Mouse (Mus musculus): ENCODE data around the gene Mcf2l.

Mcf2l gene

DNA sequence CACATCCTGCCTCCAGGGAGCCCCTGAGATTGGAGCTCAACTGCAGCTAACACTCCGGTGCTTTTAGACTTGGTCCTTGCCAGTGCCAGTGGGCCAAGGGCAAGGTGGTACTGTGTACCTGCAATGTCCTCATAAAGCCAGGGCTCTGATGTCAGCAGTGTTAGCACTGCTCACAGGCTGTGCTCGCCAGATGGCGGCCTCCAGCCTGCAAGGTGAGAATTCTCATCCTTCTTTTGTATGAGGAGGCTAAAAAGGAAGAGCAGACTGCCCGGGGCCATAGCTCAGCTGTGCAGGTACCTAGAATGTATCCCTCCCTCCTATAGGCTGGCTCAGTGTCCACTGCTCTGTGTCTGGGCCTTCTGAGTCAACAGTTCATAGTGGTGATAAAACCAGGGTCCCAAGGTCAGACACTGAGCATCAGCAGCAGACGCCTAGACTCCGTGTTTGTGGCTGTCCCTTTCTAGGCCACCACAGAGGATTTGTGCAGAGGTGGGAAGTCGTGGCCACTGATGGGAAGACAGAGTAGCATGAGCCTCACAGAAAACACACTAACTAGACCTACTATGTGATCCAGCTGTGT lies 77.5 kb downstream of the Mcf2l start:
- no peak for DNase-seq (ENCODE audit: low spot score)

DNA sequence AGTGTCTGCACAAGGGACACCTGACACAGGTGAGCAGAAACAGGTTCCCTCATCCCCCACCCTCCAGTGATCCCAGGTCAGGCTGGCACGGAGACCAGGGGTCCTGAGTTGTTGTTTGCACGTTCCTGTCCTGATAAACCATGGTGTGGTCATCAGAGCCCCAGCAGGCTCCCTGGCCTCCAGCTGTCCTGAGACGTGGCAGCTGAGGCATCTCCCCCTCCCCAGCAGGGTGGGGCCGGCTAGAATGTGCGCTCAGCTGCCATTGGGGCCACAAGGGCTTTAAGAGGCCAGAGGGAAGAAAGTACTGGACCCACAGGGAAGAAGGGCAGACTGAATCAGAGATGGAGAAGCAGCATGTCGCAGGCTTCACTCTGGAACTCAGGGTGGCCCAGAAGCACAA lies 79.1 kb downstream of the Mcf2l start:
- DNase-seq (ENCODE audit: low spot score), result no peak

DNA sequence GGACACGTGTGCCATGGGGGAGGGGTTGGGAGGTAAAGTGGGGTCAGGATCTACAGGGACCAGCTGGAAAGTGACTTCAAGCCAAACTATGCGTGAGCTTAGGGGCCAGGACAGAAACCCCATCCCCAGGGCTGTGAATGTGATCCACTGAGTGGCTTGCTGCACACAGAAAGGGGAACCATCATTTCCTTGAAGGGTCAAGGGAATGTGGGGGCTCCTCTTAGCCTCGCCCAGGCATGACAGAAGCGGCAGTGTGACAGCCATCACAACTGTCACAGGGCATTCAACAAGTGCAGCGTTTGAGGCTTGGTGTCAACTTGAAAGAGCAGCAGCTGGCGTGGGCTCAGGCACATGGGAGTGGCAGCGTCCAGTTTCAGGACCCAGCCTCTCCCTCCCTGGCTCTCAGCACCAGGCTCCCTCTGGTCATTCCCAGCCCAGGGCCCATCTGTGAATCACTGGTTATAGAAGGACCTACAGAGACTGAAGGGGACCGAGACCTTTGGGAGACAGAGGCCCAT lies 81.8 kb downstream of the Mcf2l start:
- DNase-seq (ENCODE audit: low spot score), result no peak

DNA sequence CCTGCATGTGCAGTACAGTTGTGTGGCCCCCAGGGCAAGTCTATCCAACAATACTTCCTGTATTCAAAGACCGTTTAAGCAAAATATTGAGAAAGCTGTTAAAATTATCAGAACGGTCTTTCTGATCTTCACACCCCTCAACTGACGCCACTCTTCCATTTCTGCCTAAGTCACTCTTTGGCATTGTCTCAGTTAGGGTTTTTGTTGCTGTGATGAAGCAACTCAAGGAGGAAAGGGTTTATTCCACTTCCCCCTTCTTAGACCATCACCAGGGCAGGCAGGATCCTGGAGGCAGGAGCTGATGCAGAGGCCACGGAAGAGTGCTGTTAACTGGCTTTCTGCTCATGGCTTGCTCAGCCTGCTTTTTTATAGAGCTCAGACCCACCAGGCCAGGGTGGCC lies 82.3 kb downstream of the Mcf2l start:
- DNase-seq (ENCODE audit: low spot score), result no peak

DNA sequence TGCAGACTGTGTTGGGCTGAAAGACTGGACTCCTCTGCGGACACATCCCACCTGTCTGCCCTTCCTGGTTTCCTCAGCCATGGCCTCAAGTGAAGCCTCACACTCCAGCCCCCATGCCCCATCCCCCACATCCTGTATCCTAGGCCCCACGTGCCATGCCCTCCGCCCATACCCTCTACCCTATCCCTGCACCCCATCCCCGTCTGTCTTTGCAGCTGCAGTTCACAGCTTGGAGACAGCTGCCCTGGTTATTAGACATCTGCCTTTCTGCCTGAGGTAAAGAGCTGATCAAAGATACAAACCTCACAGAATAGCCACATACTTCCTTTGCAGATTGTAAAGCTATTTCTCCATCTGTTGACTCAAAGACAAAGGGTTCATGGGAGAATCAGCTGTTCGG lies 83.3 kb downstream of the Mcf2l start:
- DNase-seq (ENCODE audit: low spot score), result no peak

DNA sequence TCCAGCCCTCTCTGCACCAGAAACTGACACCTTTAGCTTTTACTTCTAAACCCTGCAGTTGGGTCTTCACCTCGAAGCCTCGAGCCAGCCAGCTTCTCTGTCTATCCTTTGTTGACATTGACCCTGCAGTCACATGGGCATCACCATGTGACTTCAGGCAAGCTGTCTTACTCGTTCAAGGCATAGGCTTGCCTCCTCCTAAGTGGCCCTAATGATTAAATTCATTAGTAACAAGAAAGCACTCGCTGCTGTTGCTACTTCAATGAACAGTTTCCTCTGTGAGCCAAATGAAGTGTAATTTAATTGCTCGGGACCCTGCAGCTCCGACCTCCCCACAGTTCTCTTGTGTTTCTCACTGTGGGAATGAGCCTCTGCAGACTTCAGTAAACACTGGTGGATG lies 83.8 kb downstream of the Mcf2l start:
- no peak for DNase-seq (ENCODE audit: low spot score)

DNA sequence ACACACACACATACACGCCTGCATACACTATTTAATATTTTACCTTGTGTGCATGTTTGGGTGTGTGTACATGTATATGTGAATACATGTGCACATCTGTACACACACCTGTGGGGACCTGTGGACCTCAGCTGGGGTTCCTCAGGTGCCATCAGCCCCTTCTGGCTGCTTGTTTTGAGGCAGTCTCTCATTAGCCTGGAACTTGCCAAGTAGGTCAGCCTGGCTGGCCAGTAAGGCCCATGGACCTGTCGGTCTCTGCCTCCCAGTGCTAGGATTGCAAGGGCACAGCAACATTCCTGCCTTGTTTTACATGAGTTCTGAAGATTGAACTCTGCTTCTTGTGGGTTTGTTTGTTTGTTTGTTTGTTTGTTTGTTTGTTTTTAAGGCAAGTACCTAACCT lies 87.0 kb downstream of the Mcf2l start:
- no peak for DNase-seq (ENCODE audit: low spot score)

DNA sequence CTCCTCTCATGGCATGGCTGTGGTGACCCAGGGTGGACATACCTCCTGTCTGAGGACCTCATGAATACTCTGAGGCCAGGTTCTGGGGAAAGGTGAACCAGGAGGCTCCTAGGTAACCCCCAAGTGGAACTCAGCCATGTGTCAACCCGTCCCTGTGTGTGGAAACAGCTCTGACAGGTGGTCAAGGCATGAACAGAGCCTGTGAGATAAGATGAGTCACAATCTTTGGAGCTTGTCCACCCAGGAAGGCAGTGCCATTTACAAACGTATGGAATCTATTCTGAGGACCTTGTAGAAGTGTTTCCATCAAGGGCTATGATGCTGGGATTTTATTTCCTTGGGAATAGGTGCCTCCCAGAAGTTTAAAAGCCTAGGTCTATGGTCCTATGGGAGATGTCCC lies 87.6 kb downstream of the Mcf2l start:
- no peak for DNase-seq (ENCODE audit: low spot score)

DNA sequence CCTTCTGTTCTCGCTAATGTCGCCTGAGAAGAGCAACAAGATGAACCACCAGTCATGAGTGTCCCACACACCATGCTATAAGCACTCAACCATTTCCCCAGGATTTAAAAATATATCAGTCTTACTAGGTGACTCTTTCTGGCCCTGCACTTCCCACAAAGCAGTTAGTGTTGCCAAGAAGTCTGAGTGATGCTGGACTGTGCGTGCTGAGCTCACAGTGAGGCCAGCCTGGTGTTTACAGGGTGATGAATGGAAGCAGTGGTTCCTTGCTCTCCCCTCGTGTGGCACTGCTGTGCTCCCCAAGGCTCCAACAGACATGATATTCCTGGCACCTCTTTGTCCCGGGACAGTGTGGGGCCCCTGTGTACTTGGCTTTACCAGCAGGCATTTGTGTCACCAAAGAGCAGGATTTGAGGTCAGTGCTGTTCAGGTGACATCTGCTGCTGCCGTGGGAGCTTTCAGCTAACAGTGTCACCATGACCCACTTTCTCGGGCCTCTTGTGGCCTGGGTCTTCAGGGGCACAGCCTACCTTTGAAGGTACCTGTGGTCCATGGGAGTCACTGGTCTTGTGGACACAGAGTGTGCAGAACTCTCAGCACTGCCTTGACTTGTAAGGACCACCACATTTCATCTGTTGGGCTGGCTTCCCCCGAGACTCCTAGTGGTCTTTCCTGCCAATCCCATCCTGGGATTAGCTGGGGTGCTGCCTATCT lies 88.4 kb downstream of the Mcf2l start:
- DNase-seq (ENCODE audit: low spot score), result no peak

DNA sequence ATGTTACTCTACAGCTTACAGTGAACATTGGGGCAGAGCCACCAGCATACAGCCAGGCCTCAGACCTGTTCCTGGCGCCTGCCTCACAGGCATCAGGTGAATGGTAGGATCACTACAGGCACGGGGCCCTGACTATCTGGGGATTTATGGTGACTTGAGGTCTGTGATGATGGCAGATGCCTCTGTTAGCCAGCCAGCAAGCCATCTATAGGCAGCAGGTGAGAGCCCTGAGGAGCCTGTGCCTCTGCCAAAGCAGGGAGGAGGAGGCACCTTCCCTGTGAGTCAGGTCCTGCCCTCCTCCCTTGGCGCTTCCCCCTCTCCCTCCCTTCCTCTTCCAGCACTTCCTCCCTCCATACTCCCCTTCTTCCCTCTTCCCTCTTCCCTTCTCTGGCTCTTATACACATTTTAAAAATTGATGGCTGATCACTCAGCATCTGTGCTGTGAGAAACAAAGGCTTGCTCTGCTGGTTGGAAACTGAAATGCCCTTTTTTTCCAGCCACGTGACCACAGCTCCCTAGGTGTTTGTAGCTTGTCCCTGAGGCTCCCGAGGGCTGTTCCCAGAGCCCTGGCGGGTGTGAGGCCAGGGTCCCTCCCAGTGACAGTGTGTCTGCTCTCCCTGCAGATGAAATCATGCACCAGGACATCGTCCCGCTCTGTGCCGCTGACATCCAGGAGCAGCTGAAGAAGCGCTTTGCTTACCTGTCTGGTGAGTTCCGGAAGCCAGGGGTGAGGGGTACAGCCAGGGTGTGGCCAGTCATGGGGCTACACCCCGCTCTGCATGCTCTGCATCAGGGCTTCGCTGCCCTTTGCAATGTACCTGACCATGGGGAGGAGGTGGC lies 89.2 kb downstream of the Mcf2l start:
- DNase-seq (ENCODE audit: low spot score), result no peak

DNA sequence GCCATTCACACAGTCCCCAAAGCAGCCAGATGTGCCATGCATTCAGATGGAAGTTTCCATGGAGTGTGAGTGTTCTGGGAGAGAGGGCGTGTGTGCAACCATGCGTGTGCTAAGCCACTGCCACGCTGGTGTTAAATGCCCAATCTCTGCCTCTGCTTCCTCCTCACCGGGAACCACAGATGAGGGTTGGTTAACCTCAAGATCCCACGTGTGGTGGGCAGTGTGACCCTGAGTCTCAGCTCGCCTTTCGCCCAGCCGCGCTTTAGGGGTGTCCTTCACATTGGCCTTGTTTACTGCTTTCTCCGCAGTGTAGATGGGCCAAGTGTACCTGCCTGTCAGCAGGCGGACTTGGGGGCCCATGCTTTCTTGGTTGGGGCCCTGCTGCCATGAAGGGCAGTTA lies 102.7 kb downstream of the Mcf2l start:
- no peak for DNase-seq (ENCODE audit: low spot score)

DNA sequence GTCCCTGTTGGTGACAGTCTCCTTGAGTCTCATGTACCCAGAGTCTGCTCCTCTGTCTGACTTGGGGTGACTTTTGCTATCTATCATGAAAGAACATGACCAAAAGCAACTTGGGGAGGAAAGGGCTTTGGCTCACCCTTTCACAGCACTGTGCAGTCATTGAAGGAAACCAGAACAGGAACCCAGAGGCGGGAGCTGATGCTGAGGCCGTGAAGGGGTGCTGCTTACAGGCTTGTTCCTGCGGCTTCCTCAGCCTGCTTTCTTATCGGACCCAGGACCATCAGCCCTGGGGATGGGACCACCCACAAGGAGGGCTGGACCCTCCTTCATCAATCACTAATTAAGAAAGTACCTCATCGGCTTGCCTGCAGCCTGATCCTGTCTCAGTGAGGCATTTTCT lies 103.1 kb downstream of the Mcf2l start:
- no peak for DNase-seq (ENCODE audit: low spot score)

DNA sequence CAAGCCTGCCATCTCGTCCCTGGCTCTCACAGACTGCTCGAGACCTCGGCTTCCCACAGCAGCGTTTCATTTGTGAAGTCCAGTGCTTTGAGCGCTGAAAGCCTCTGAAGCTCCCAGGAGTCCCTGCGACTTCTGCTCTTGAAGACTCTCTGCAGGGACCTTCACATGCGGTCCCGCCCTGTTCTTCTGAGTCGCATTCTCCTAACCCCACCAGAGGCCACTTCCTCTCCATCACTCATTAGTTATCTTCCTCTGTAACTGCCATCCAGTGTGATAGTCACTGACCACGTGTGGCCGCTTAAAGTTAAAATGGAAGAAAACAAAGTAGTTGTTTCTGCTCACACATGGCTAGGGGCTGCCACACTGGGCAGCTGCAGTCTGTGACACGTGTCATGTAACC lies 103.7 kb downstream of the Mcf2l start:
- DNase-seq (ENCODE audit: low spot score), result no peak

DNA sequence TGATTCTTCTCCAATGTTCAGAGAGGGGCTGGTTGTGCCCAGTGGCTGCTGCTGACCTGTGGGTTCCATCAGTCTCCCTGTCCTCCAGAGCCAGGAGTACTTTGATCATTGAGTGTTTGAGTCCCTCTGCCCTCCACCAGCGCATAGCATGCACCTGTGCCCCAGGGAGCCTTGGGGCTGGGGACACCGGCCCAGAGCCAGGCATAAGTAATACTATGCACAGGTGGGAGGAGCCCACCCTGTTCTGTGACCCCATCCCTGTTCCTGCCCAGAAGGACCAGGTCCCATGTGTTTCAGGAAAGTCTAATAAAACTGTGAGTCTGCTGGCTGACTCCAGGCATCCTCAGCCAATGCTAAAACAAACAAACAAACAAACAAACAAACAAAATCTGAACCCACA lies 104.7 kb downstream of the Mcf2l start:
- no peak for DNase-seq (ENCODE audit: low spot score)

DNA sequence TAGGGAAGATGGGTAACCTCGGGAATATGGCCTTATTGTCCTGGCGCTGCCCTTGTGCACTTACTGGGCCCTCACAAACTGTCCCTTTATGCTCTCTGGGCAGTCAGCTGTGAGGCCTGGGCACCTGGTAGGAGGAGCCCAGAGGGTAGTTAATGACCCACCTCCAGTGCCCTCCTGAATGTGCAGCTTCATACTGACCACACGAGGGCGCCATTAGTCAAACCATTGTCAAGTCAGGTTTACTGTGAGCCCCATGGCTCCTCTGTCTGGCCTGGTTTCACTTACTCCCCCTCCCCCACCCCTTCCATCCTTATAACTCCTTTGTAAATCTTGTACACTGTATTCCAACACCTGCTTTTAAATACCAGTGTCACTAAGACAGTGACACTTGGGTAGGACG lies 105.1 kb downstream of the Mcf2l start:
- peak; percentile 92 for DNase-seq (ENCODE audit: low spot score)

DNA sequence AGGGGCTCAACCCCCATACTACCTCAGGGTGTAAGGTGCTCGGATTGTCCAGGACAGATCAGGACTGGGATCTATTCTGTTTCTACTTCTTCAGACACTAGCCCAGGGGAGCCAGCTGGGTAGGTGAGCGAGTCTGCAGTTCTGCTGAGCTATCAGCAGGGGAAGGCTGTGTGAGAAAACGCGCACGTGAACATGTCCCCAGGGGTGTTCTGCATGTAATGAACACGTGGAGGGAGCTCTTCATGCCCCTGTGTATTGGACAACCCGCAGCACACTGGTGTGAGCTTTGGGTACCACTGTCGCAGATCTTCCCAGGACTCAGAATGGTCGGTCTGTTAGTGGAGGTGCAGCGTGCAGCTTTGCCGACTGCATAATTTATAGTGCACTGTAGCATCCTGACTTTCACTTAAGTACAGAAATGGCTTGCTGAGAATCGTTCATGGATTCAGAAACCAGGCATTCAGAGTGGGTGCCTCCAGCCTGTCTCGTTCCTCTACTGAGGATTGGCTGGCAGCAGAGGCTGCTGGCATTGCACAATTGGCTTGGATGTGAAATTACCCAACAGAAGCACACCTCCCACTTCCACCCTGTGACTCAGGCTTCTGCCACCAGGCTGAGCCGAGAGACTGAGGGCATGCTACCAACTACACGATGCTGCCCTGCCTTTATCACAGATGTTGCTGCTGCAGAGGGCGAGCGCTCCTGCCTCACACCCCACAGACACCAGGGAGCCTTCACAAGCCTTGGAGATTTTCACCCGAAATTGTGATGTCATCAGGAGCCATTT lies 110.3 kb downstream of the Mcf2l start:
- no peak for DNase-seq (ENCODE audit: low spot score)

DNA sequence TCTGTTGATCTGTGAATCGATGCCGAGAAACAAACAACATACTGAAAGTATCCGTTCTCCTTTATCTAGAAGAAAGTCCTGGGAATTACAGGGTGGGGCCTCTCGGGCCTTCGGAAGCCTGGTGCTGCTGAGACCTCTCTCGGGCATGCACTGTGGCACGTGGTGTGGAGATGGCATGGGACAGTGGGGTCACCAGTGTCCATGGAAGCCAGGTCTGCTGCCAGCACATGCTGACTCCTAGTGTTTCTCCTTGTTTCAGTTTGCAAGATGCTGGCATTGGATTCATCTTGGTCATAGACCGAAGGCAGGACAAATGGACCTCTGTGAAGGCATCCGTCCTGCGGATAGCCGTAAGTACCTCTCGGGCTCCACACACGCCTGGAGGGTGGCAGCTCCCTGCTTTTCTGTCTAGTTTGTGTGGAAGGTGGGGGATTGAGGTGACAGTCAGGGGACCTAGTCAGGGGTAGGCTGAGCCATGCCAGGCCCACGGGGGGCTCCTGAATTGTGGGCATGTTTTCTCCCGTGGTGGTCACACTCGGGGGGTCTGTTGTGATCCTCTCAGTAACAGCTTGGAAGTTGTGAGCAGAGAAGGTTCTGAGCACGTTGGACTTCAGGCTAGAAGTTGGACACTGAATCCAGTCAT lies 111.1 kb downstream of the Mcf2l start:
- DNase-seq (ENCODE audit: low spot score), result no peak

DNA sequence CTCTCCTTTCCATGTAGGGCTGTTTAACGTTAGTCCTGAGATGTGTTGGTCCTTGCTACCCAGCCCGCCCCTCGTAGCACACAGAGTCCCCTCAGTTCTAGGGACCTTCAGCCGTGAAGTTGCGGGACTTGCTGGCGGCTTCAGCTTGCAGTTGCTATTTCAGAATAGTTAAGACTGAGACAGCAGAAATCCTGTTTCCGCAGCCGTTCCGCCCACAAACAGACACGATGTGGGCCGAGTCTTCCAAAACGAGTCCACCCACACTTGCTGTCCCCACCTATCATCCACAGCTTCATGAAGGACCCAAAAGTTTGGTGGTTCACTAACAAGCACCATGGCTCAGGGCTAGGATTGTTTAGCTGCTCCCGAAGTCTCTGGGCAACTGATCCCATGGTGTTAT lies 111.7 kb downstream of the Mcf2l start:
- DNase-seq (ENCODE audit: low spot score), result no peak

DNA sequence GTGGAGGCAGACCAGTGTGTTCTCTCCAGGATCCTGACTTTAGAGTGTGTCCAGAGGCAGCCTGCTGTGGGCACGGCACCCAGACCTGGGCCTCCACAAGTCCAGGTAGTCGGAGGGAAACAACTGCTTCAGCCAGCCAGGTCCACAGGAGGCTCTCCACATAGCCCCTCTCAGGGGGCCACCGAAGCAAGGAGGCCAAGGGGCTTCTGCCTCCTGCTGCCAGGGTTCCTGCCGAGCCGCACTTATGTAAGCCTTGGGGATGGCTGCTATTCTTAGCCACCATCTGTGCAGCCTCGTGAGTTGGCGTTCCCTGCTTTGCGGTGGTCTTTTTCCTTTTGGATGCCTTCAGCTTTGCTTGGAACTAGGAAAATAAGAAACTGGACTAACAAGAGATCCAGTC lies 114.0 kb downstream of the Mcf2l start:
- DNase-seq (ENCODE audit: low spot score), result no peak

DNA sequence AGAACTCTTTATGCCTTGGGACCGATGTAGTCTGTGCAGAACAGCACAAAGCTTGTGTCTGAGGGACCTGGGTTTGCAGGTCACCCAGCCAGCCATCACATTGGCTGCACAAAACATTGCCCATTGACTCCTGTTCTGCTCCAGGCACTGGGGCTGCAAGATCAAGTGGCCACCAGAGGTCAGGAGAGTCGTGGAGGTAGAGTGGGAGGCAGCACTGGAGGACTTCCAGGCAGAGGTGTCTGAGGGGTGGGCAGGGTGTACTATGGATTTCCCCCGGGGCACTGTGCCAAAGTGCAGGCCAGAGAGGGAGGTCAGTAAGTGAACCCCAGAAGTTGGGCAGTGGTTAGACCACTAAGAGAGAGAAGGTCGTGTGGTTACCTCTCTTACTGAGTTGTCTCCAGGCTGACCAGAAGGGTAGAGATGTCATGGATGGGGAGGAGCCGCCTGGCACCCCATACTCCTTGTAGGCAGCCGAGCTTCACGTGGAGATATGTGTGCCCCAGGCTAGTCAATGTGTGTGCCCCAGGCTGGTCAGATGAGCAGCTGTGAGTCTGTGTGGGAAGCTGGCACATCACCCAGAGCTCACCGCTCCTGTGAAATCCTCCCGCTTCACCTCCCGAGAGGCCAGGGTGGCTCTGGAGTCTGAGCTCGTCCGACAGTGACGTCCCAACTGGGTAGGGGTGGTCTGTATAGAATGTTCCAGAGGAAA lies 115.3 kb downstream of the Mcf2l start:
- no peak for DNase-seq (ENCODE audit: low spot score)

DNA sequence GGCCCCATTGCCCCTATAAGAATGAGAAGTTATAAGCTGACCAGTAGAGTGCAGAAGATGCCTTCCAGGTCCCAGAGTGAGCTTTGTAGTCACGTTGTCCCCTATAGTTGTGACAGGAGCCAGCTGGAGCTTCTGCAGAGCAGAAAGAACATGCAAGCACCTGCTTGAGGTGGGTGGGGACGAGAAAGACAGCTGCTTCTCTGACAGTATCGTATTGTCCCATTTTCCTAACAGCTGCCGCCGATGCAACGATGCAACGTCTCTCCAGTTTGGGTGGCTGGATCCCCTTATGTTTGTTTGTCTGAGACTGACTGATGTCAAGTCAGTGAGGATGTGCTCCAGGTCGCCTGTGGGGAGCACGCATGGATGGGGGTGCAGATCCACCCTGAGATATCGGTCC lies 117.8 kb downstream of the Mcf2l start:
- no peak for DNase-seq (ENCODE audit: low spot score)

Measured in embryo, embryonic 10 days (tissue).